Mouse (Mus musculus): ENCODE data around the gene Gpr35. TPM values are rescaled to one million over a fixed set of nuclear protein-coding genes. Genes with fewer than 3 reads are reported as not detected.

Gene Gpr35
- polyA plus RNA-seq, 2 experiments: 0.73 to 0.98 TPM

DNA sequence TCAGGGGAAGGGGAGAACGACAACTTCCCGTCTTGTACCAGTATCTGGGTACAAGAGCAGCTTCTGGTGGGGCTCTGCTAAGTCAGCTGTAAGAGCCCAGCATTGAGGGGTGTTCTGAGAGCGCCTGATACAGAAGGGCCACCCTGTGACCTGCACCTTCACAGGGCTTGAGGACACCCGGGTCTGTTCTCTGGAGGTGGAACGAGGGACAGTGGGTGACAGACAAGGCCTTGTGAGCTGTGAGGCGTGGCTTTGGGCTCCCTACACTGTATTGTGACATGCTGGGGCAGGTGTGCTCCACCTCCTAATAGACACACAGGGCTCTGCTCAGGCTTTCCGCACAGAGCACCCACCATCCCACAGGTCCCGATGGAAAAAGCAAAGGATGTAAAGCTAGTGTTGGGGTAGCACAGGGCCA lies 38.9 kb upstream of the Gpr35 start:
- Histone ChIP-seq H3K4me3 (replicated peaks; ENCODE audit: low read length) (peak overlapping the region; percentile 76), H3K27ac (replicated peaks; ENCODE audit: low read depth, low read length) (peak overlapping the region; percentile 86), H3K36me3 (ENCODE audit: control insufficient read depth, insufficient read depth, low read length) (peaks cover 31% of the 10 kb centered on the region), H3K4me1 (ENCODE audit: control insufficient read depth, insufficient read depth, low read length) (peaks cover 24% of the 10 kb centered on the region), H3K9me3 (ENCODE audit: control insufficient read depth, low read length) (no peaks in the 10 kb centered on the region), H3K4me2 (replicated peaks; ENCODE audit: low read depth, low read length, severe bottlenecking) (peak overlapping the region; percentile 90), H3K27me3 (ENCODE audit: control insufficient read depth, insufficient read depth, low read length) (no peaks in the 10 kb centered on the region), H3K9ac (ENCODE audit: low read depth, low read length, severe bottlenecking) (peak overlapping the region; percentile 90)
- no peak for ATAC-seq (ENCODE audit: low FRiP score, low read depth)
- 38% methylated on average over 8 of the region's 8 CpGs for WGBS
- DNase-seq (ENCODE audit: low spot score): no peak
- TF ChIP-seq POLR2A (IDR thresholded peaks at IDR 0.05; ENCODE audit: borderline replicate concordance, extremely low read depth, insufficient read depth, insufficient read length): no peak

DNA sequence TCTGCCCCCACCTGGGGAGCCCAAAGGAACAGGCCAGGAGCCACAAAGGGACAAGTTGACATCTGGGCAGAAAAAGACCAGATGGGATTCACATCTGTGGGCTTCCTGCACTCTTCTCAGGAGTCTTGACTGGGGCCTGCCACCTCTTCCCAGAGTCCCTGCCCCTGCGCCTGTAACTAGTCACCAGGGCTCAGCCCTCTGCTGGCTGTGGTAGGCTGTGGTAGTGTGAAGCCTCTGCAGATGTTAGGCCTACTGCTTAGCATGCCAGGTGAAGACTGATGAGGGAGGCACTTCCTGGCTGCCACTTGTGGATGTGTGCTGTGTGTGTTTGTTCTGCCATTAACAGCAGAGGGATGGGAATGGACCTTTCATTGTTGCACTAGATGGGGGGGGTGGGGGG lies 38.4 kb upstream of the Gpr35 start:
- ATAC-seq (ENCODE audit: low FRiP score, low read depth) (no peak), DNase-seq (ENCODE audit: low spot score) (no peak)
- H3K27me3 ChIP-seq (ENCODE audit: control insufficient read depth, insufficient read depth, low read length): no peaks in the 10 kb centered on the region
- peaks cover 37% of the 10 kb centered on the region for H3K36me3 ChIP-seq (ENCODE audit: control insufficient read depth, insufficient read depth, low read length)
- WGBS: 35% methylated on average over 1 of the region's 1 CpGs
- H3K9ac ChIP-seq (ENCODE audit: low read depth, low read length, severe bottlenecking): peak overlapping the region; percentile 90; the same call in 1 of the 2 replicates
- no peaks in the 10 kb centered on the region for H3K9me3 ChIP-seq (ENCODE audit: control insufficient read depth, low read length)
- no peak for TF ChIP-seq POLR2A (IDR thresholded peaks at IDR 0.05; ENCODE audit: borderline replicate concordance, extremely low read depth, insufficient read depth, insufficient read length)
- H3K27ac ChIP-seq (replicated peaks; ENCODE audit: low read depth, low read length): no peak overlapping the region; the same call in 1 of the 2 replicates
- H3K4me3 ChIP-seq (replicated peaks; ENCODE audit: low read length): peak overlapping the region; percentile 76
- H3K4me1 ChIP-seq (ENCODE audit: control insufficient read depth, insufficient read depth, low read length): peaks cover 24% of the 10 kb centered on the region
- H3K4me2 ChIP-seq (replicated peaks; ENCODE audit: low read depth, low read length, severe bottlenecking): peak overlapping the region; percentile 90

- no peak overlapping the region for H3K9ac ChIP-seq (ENCODE audit: low read depth, low read length, severe bottlenecking)
- ATAC-seq (ENCODE audit: low FRiP score, low read depth) (no peak), DNase-seq (ENCODE audit: low spot score) (no peak)
- no peak for TF ChIP-seq POLR2A (IDR thresholded peaks at IDR 0.05; ENCODE audit: borderline replicate concordance, extremely low read depth, insufficient read depth, insufficient read length)
- H3K4me3 ChIP-seq (replicated peaks; ENCODE audit: low read length): no peak overlapping the region
- H3K9me3 ChIP-seq (ENCODE audit: control insufficient read depth, low read length): no peaks in the 10 kb centered on the region
- H3K36me3 ChIP-seq (ENCODE audit: control insufficient read depth, insufficient read depth, low read length): peaks cover 56% of the 10 kb centered on the region
- WGBS: 84% methylated on average over 3 of the region's 4 CpGs
- H3K4me1 ChIP-seq (ENCODE audit: control insufficient read depth, insufficient read depth, low read length): peaks cover 20% of the 10 kb centered on the region
- no peaks in the 10 kb centered on the region for H3K27me3 ChIP-seq (ENCODE audit: control insufficient read depth, insufficient read depth, low read length)
- H3K4me2 ChIP-seq (replicated peaks; ENCODE audit: low read depth, low read length, severe bottlenecking): no peak overlapping the region
- H3K27ac ChIP-seq (replicated peaks; ENCODE audit: low read depth, low read length): no peak overlapping the region
Observed at GRCm38 (mm10) chr1:92914239-92914638, 36.4 kb upstream of the Gpr35 start.

DNA sequence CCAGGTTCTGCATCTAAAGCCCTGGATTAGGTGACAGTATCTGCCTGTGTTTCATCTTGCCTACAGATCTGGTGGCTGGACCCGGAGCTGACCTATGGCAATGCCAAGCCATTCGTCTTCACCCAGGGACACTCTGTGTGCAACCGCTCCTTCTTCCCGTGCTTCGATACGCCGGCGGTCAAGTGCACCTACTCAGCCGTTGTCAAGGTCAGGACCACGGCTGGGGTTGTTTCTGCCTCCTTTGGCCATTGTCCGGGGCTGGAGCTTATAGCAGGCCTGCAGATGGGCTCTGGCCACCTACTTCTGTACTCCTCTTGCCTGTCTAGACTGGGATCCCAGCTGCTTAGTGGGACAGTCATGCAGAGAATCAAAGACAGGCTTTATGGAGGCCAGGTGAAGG lies 35.7 kb upstream of the Gpr35 start:
- Histone ChIP-seq H3K27ac (replicated peaks; ENCODE audit: low read depth, low read length) (no peak overlapping the region), H3K9ac (ENCODE audit: low read depth, low read length, severe bottlenecking) (no peak overlapping the region), H3K4me1 (ENCODE audit: control insufficient read depth, insufficient read depth, low read length) (peaks cover 14% of the 10 kb centered on the region), H3K4me2 (replicated peaks; ENCODE audit: low read depth, low read length, severe bottlenecking) (no peak overlapping the region), H3K36me3 (ENCODE audit: control insufficient read depth, insufficient read depth, low read length) (peaks cover 64% of the 10 kb centered on the region), H3K27me3 (ENCODE audit: control insufficient read depth, insufficient read depth, low read length) (no peaks in the 10 kb centered on the region), H3K4me3 (replicated peaks; ENCODE audit: low read length) (no peak overlapping the region), H3K9me3 (ENCODE audit: control insufficient read depth, low read length) (no peaks in the 10 kb centered on the region)
- no peak for TF ChIP-seq POLR2A (IDR thresholded peaks at IDR 0.05; ENCODE audit: borderline replicate concordance, extremely low read depth, insufficient read depth, insufficient read length)
- no peak for DNase-seq (ENCODE audit: low spot score)
- ATAC-seq (ENCODE audit: low FRiP score, low read depth): no peak
- 94% methylated on average over 11 of the region's 11 CpGs for WGBS

DNA sequence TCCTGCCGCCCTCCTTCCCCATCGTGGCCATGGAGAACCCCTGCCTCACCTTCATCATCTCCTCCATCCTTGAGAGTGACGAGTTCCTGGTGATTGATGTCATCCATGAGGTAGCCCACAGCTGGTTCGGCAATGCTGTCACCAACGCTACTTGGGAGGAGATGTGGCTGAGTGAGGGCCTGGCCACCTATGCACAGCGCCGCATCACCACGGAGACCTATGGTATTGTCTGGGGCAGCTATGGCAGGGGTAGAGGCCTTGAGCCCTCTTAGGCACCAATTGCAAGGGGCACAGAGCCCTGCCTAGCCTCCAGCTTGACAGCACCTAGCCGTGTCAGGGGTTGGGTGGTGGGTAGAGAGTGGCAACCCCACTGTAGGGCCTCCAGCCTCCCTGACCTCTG lies 33.9 kb upstream of the Gpr35 start:
- Histone ChIP-seq H3K27me3 (ENCODE audit: control insufficient read depth, insufficient read depth, low read length) (no peaks in the 10 kb centered on the region), H3K4me2 (replicated peaks; ENCODE audit: low read depth, low read length, severe bottlenecking) (no peak overlapping the region), H3K4me1 (ENCODE audit: control insufficient read depth, insufficient read depth, low read length) (peaks cover 9% of the 10 kb centered on the region), H3K9ac (ENCODE audit: low read depth, low read length, severe bottlenecking) (no peak overlapping the region), H3K4me3 (replicated peaks; ENCODE audit: low read length) (no peak overlapping the region), H3K27ac (replicated peaks; ENCODE audit: low read depth, low read length) (no peak overlapping the region), H3K36me3 (ENCODE audit: control insufficient read depth, insufficient read depth, low read length) (peaks cover 73% of the 10 kb centered on the region), H3K9me3 (ENCODE audit: control insufficient read depth, low read length) (no peaks in the 10 kb centered on the region)
- no peak for TF ChIP-seq POLR2A (IDR thresholded peaks at IDR 0.05; ENCODE audit: borderline replicate concordance, extremely low read depth, insufficient read depth, insufficient read length)
- DNase-seq (ENCODE audit: low spot score): no peak
- no peak for ATAC-seq (ENCODE audit: low FRiP score, low read depth)
- WGBS: 92% methylated on average over 9 of the region's 9 CpGs

DNA sequence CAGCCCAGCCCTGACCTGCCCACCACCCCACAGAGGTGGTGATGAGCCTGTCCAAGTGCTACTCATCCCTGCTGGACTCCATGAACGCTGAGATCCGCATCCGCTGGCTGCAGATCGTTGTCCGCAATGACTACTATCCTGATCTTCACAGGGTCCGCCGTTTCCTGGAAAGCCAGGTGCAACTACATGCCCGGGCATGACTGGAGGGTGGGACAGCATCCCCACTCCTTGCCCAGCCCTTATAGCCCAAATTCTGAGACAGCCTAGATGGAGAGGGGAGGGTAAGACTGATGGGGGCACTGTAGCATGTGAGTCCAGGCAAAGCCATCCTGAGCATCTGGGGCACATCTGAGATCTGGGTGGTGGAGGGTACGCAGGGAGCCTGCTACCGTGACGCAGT lies 31.5 kb upstream of the Gpr35 start:
- Histone ChIP-seq H3K4me1 (ENCODE audit: control insufficient read depth, insufficient read depth, low read length) (no peaks in the 10 kb centered on the region), H3K27ac (replicated peaks; ENCODE audit: low read depth, low read length) (no peak overlapping the region), H3K4me2 (replicated peaks; ENCODE audit: low read depth, low read length, severe bottlenecking) (no peak overlapping the region), H3K9me3 (ENCODE audit: control insufficient read depth, low read length) (no peaks in the 10 kb centered on the region), H3K9ac (ENCODE audit: low read depth, low read length, severe bottlenecking) (no peak overlapping the region), H3K4me3 (replicated peaks; ENCODE audit: low read length) (no peak overlapping the region), H3K27me3 (ENCODE audit: control insufficient read depth, insufficient read depth, low read length) (no peaks in the 10 kb centered on the region), H3K36me3 (ENCODE audit: control insufficient read depth, insufficient read depth, low read length) (peaks cover 67% of the 10 kb centered on the region)
- no peak for TF ChIP-seq POLR2A (IDR thresholded peaks at IDR 0.05; ENCODE audit: borderline replicate concordance, extremely low read depth, insufficient read depth, insufficient read length)
- ATAC-seq (ENCODE audit: low FRiP score, low read depth): no peak
- 96% methylated on average over 11 of the region's 11 CpGs for WGBS
- DNase-seq (ENCODE audit: low spot score): no peak
